Mouse (Mus musculus): ENCODE measurements around the gene Rabgap1l.
A peak's percentile ranks its signal among the peaks of the same experiment; 100 is the strongest.
"Not testable (repeated sequence)": the region's sequence is repeated elsewhere in the genome, so short reads cannot be mapped to it uniquely, and the experiment has no call there.

Gene Rabgap1l

DNA sequence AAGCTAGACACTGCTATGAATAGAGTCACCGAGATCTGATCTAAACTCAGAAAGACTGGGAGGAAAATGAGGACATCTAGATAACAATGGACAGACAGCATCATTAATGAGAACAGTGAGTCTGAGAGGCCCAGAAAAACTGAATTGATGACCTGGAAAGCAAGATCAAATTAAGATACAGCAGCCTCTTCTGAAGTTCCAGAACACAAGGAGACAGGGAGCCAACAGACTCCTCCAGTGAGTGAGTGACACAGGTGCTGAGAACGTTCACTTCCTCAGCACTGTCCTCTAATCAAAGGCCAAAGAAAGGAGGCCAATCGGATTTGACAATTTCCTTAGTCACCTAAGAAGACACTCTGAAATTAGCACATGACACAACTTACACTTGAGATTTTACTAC is 307.3 kb downstream of the Rabgap1l start:
- no peak for DNase-seq (ENCODE audit: low read depth)

DNA sequence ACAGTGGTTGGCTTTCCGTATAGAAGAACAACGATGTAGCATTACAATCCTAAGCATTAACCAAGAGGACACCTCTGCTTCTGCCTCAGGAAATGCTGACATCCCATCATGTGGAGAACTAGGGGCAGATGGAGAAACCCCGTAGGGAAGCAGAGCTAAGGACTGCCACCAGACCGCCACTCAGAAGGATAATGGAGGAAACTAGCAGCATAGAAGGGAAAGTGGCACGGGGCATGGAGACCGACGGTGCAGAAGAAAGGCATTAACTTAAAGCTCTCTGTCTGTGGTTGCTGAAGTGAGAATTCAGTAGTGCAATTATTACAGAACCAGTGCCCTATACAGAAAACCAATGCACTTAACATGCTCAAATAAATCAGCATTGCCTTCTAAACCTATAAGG is 308.0 kb downstream of the Rabgap1l start:
- DNase-seq (ENCODE audit: low read depth): no peak

DNA sequence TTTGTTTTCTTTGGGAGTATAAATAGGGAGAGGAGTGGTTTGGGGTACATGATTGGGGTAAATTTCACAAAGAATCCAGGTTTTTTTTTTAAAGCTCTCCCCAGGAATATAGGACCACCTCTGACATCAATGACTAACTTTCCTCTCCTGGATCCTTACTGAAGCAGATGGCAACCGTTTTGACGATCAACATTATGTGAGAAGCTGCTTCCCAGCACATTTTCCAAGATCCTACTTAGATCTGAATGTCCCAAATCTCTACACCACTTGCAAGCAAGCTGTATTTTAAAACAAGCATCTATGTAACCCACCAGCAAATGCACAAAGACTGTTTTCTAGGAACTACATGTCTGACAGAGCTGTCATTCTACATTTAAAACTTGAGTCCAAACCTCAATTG is 311.4 kb downstream of the Rabgap1l start:
- no peak for DNase-seq (ENCODE audit: low read depth)

DNA sequence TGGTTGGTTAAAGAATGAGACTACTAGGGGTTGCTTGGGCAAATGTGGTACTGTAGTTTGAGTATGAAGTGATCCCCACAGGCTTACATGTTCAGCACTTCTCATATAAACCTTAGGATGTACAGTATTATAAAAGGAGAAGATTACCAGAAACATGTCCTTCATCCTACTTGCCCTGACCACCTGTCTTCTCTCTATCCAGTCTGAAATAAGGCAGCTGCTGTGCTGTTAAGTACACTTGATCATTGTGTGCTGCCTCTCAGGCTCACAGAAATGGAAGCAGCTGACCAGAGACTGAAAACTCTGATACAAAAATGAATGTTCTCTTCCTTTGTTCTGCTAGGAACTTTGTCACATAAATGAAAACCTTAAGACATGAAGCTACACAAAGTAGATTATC is 325.6 kb downstream of the Rabgap1l start:
- DNase-seq (ENCODE audit: low read depth): no peak

DNA sequence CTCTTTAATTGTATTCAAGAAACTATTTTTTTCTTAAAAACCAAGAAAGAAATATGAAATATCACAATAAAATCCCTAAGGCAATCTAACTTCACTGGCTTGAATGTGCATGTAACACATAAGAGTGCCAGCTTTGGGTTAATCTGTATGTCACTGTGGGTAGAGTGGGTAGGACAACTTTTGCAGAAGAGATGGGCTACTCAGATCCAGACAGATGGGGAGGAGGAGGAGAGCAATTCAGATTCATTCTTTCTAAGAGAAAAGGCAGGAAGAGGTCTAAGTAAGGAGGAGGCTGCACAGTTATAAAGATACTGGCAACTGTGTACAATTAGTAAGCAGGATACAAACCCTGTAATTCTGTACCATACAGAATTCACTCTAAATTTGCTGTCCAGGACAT is 327.8 kb downstream of the Rabgap1l start:
- no peak for DNase-seq (ENCODE audit: low read depth)

DNA sequence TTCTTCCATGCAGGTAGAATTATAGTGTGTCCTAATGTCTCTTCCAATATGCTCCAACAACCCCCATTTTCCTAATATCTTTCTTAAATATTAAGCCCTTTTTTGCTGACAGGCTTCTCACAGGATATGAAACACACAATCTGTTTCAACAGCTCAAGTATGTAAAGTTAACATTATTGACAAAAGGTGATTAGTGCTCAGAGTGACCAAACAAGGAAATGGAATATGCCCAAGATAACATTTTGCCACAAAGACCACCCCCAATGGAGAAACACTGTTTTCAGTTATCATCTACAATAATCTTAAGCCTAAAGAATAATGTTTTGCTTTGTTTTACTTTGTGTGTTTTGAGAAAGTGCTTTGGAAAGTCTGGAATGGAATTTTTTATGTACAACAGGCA is 328.9 kb downstream of the Rabgap1l start:
- no peak for DNase-seq (ENCODE audit: low read depth)

DNA sequence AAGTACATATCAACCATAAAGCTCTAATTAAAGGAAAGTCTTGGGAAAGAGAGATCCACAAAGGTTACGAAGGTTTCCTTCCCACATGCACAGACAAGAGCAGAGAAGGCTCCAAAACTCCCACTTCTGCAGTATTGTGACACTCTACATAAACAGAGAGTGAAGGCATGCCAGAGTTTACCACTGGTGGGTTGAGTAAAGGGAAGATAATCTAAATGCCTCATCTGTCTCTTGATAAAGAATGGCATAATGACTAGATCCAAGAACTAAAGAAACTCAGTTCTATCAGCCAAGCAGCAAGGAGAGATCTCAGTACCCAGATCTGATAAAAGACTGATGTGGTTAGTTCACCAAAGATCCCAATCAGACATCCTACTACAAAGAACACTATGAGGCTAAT is 332.7 kb downstream of the Rabgap1l start:
- DNase-seq (ENCODE audit: low read depth): peak; percentile 12

DNA sequence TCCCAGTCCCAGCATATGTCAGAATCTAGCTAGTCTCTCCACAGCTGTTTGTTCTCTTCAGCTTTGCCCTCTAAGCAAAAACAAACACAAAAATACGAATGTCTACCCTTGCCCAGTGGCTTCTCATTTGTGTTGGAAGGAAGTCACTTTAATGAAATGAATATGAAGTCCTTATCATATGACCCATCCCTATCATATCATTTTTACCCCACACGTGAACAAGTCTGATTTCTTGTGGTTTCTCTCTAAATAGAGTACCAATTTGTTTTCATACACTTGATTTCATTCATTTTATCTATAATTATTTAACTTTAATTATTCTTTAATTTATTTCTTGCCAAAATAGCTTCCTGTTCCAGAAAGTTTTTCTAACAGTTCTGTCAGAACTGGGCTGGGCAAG is 341.3 kb downstream of the Rabgap1l start:
- no peak for DNase-seq (ENCODE audit: low read depth)

DNA sequence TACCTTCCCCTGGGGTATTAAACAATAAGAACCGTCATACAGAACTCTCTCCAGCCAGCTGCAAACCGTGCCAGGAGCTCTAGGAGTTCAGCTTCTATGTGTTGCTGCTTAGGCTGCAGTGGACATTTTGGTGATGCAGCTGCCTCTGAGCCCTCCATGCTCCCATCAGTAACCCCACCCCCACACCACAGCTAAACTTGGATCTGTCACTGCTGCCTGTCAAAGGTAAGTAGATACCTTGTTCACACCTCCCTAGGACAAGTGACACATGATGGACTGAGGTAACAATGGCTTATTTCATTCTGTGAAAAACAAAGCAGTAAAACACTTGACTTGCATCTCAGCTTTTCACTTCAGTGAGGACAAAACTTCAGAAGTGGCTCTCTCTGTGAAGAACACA is 344.3 kb downstream of the Rabgap1l start:
- DNase-seq (ENCODE audit: low read depth): no peak

DNA sequence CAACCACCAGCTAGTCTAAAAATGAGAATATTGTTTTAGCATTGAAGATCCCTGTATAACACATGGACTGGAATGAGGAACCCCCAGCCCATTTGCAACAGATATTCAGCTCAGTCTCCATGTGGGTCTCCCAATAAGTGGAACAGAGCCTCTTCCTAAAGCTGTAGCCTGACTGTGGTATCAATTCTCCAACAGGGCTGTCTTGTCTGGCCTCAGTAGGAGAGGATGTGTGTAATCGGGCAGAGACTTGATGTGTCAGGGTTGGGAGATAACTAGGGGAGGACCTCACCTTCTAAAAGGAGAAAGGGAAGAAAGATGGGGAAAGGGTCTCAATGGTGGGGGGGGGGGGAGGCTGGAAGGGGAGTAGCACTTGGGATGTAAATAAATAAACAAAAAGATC is 346.2 kb downstream of the Rabgap1l start:
- DNase-seq (ENCODE audit: low read depth): no peak

DNA sequence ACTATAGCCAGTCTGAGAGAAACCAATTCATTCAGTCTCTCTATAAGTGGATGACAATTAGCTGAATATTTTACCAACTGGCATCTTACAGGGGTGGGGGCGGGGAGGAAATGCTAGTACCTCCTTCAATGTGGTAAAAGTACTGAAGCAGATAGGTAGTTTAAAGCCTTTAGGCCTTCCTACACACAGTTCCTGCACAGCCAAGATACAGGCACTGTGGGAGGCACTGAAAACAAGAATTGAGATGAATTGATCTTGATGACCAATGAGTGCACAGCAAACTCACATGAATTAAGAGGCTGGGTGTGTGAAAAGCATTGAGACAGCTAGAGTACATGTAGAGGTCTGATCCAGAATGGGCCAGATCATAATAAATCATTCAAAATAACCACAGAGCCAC is 349.5 kb downstream of the Rabgap1l start:
- DNase-seq (ENCODE audit: low read depth): no peak

DNA sequence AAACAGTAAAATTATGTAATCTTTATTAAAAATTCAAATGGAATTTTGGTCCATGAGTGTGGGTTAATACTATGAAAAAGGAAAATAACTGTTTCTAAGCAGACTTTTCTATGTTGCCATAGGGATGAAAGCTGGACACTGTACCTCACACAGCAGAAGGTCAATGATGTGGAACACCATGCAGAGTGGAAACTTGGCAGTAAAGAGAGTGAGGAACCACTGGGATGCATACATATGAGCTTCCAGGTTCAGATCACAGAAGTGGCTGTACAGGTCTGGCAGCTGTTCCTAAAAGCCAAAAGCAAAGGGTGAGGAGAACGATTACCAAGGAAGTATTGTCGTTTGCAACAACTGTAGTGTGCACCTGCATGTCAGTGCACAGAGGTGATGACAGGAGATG is 351.3 kb downstream of the Rabgap1l start:
- DNase-seq (ENCODE audit: low read depth): no peak

DNA sequence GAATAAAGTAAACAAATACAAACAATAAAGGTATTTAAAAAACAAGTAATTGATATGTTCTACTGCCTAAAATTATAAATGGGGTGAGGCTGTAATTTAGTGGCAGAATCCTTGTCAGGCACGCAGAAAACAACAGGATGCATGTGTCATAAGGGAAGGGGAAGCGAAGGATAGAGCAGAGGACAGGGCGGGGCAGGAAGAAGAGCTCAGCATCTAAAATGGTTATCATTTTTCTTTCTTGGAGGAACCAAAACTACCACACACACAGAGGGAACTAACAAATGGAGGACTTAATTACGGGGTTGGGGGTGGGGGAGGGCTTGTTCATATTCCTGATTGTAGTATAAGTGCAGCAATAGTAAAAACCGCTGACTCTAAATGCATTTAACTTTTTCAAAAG is 351.9 kb downstream of the Rabgap1l start:
- peak; percentile 43 for DNase-seq (ENCODE audit: low read depth)

DNA sequence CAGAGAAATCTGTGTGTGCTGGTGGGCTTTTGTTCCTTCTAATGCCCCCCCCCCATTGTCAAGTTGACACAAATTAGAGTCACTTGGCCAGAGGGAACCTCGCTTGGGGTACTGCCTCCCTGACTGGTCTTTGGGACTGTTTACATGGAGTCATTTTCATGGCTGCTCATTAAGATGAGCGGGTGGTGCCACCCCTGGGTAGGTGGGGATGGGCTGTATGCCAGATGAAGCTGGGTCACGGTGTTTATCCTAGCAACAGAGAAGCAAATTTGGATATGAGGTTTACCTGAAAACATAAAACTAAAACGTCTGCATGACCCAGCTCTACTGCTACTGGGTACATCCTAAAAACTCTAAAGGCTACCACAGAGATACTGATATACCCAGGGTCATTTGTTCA is 354.2 kb downstream of the Rabgap1l start:
- no peak for DNase-seq (ENCODE audit: low read depth)

DNA sequence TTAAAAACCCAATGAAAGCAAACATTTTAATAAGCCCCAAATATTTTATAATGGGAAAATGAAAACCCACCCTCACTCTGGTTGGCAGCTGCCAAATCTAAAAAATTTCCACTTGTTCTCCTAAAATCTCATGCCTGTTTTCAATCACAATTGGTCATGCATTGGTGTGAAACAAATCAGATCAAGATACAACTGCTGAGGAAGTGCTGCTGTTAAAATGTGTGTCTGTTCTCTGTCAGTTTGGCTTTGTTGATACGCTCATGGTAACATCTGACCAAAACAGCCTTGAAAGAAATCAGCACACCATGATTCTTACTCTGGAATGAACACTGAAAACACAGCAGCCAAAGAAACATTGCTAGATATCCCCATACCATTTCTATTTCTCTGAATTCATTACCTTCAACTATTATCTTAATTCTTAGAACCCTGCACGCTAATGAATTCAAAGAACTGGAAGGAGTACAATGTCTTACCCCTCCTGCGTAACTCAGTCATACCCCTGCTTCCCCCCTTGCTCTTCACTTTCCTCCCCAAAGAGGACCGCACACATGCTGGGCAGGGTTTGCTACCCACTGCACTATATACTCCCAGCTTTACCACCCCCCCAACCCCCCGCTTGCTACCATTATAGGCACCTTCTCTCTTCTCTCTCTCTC is 375.7 kb downstream of the Rabgap1l start:
- DNase-seq (ENCODE audit: low read depth): no peak

DNA sequence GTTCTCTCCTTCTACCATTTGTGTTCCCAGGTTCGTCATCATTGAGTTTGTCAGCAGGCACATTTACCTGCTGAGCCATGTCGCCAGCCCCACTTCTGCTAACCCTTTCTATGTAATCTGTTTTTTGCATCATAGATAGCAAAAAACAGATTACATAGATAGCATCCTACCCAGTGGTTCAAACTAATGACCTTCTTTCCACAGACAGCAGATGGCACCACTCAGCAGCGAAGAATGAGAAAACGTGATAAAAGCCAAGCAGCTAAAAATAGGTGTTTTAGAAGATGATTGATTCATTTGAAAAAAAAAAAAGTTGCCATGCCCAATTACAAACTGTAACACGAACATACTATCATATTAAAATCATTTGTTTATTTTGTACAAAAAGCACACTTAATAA is 382.2 kb downstream of the Rabgap1l start:
- peak; percentile 42 for DNase-seq (ENCODE audit: low read depth)

DNA sequence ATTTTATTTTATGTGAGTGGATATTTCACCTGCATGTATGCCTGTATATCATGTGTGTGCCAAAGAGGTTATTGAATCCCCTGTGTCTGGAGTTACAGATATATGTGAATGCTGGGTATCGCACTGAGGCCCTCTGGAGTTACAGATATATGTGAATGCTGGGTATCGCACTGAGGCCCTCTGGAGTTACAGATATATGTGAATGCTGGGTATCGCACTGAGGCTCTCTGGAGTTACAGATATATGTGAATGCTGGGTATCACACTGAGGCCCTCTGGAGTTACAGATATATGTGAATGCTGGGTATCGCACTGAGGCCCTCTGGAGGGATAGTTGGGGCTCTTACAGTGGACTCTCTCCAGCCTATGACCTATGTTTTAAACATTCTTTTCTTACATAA is 383.3 kb downstream of the Rabgap1l start:
- not testable (repeated sequence) for DNase-seq (ENCODE audit: low read depth)

DNA sequence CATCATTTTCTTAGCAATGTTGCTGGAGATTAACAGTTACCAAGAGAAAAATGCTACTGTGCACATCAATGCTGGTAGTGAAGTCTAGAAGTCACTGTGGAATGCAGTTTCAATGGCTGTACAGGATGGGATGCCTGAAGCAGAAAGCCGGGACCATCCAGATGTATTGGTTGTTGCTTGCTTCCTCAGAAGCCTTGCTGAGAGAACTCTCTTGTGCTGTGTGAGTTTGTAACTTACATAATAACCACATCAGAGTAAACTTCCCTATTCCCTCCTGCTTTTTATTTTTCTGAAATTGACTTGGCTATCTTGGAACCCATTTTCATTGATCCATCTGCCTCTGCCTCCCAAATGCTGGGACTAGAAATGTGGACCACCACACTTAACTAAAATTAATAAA is 383.9 kb downstream of the Rabgap1l start:
- DNase-seq (ENCODE audit: low read depth): no peak

DNA sequence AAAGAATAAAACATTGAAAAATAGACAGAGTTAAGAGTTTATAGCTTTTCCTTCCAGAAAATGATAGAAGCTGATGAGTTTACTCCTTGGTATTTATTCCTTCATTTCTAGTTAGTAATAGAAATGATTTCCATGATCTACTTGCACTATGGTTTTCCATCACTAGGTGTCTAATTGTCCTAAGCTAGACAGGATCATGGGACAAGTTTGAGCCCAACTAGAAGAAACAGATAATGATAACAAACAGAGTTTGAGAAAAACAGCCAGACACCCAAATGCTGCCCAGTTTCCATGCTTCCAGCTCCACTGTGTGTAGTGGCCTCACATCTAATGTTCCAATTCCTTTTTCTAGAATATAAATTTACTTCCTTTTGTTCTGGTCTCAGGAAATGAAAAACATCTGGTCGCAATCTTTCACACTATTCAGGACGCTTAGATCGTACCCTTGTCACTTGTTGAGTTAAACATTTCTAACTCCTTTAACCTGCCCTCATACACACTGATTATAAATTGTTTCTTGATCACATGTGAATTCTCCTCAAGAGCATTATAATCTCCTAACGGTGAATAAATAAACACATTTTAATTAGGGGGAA is 384.6 kb downstream of the Rabgap1l start:
- peak; percentile 14 for DNase-seq (ENCODE audit: low read depth)

DNA sequence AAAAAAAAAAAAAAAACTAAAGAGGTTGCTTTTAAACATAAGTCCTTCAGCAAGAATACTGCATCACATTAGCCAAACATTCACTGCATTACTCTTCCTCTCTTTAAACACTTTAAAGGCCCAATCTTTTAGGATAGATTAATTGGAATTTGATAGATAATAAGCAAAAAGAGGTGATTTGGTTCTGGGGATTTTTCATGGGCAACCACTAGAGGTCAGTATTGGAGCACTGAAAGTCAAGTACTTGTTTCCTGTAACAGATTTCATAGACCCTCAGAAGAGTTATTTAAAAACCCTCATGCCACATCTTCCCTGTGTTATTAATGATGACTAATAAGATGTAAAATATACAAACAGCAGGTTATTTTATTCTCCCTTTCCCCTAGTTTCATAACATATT is 393.6 kb downstream of the Rabgap1l start:
- peak; percentile 80 for DNase-seq (ENCODE audit: low read depth)

DNA sequence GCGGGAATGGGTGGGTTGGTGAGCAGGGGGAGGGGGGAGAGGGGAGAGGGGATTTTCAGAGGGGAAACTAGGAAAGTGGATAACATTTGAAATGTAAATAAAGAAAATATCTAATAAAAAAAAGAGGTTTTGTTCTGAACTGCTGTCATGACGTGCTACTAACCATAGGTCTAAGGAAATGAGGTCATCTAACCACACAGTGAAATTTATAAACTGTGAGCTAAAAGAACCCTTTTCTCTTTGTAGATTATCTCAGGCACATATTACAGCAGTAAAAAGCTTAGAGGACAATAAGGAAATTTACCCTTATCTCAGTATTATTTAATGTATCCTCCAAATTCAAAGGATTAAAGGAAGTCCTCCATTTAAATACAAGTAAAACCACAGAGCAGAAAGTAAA is 396.0 kb downstream of the Rabgap1l start:
- peak; percentile 68 for DNase-seq (ENCODE audit: low read depth)

DNA sequence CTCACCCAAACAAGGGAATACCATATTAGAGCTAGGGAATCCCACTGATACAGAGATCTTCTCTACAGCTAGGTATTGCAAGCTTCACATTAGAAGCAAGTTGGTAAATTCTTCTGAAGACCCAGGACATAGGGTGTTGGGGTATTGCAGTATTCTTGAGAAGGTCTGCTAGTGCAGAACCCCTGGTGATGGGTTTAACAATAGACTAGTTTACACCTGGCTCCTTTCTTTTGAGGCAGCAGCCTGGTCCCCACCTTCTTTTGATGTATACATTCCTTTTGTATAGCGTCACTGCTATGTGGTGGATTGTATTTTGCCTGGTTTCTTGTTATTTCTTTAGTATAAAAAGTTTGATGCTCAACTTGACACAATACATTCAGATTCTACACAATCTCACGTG is 405.6 kb downstream of the Rabgap1l start:
- no peak for DNase-seq (ENCODE audit: low read depth)

DNA sequence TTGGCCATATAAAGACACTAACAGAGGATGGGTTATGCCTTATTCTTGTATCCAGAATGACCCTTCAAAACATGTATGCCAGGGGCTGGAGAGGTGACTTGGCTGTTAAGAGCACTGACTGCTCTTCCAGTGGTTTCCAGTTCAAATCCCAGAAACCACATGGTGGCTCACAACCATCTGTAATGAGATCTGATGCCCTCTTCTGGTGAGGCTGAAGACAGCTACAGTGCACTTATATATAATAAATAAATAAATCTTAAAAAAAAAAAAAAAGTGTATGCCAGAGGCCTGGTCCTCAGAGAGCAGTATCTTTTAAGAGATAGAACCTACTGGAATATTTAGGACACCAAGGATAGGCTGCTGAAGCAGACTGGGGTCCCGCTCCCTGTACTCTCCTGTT is 414.6 kb downstream of the Rabgap1l start:
- peak; percentile 46 for DNase-seq (ENCODE audit: low read depth)

Data from 416B (cell line).